Mouse (Mus musculus) neural tube, embryonic 14.5 days (tissue): ENCODE data around the gene Ccdc88a. TPM values are rescaled to one million over a fixed set of nuclear protein-coding genes. Genes with fewer than 3 reads are reported as not detected.

Source experiments
- ATAC-seq: fragments of 200-750 bp; cut with Nextera tagmentation; 2 replicates; pipeline ENCODE4 v1.8.0; 2017; ENCODE audit warnings: low read depth, mild to moderate bottlenecking, moderate TSS enrichment, moderate library complexity
- H3K27ac ChIP-seq: fragments of 300-500 bp; sonication (generic); 2 replicates; pipeline ENCODE4 v1.5.1; 2014; ENCODE audit warnings: low read depth, mild to moderate bottlenecking, control low read depth, low read length, moderate library complexity, mixed read lengths
- H3K27me3 ChIP-seq: fragments of 300-500 bp; sonication (generic); 2 replicates; pipeline ENCODE4 v1.6.1; 2014; ENCODE audit warnings: low read length; ENCODE audit not compliant: control insufficient read depth, insufficient read depth
- H3K36me3 ChIP-seq: fragments of 300-500 bp; sonication (generic); 2 replicates; pipeline ENCODE4 v1.6.1; 2014; ENCODE audit warnings: low read length, mixed read lengths; ENCODE audit not compliant: control insufficient read depth, insufficient read depth
- H3K4me1 ChIP-seq: fragments of 300-500 bp; sonication (generic); 2 replicates; pipeline ENCODE4 v1.6.1; 2014; ENCODE audit warnings: low read length; ENCODE audit not compliant: control insufficient read depth, insufficient read depth
- H3K4me2 ChIP-seq: fragments of 300-500 bp; sonication (generic); 2 replicates; pipeline ENCODE4 v1.6.1; 2014; ENCODE audit warnings: mild to moderate bottlenecking, low read depth, low read length, control low read depth
- H3K4me3 ChIP-seq: fragments of 300-500 bp; sonication (generic); 2 replicates; pipeline ENCODE4 v1.5.1; 2014; ENCODE audit warnings: low read depth, low read length, control low read depth, mixed read lengths
- H3K9ac ChIP-seq: fragments of 300-500 bp; sonication (generic); replicated peaks from 2 replicates; pipeline ENCODE4 v1.6.1; 2014; ENCODE audit warnings: low read depth, mild to moderate bottlenecking, control low read depth, low read length, mixed read lengths
- H3K9me3 ChIP-seq: fragments of 300-500 bp; sonication (generic); 2 replicates; pipeline ENCODE4 v1.6.1; 2016; ENCODE audit warnings: low read length; ENCODE audit not compliant: control insufficient read depth
- WGBS: fragments of 180-500 bp; shearing (Covaris S2); extraction: QIAGEN DNeasy Blood & Tissue Kit; methylation state at CpG from one replicate; pipeline ENCODE4 v1.1.7; 2014; 5-methylcytosine and 5-hydroxymethylcytosine counted together
- polyA plus RNA-seq: library from polyadenylated mRNA; unstranded; fragments of >200 nt; fragmentation: Nextera tagmentation; extraction: Ambion mirVana; gene quantifications from 2 replicates; pipeline ENCODE4 v1.2.1, GENCODE M21; 2014

Gene Ccdc88a
- polyA plus RNA-seq, 1 experiment from 2014 or later, result 75.1 TPM

GRCm38 (mm10) chr11:29503948-29504893, 130.8 kb downstream of the Ccdc88a start:
- H3K4me1 ChIP-seq, result no peaks in the 10 kb centered on the region
- H3K4me2 ChIP-seq, result no peak overlapping the region
- H3K4me3 ChIP-seq, result no peak overlapping the region
- H3K9me3 ChIP-seq, result no peaks in the 10 kb centered on the region
- no peaks in the 10 kb centered on the region for H3K27me3 ChIP-seq
- no peak overlapping the region for H3K9ac ChIP-seq
- H3K36me3 ChIP-seq, result peaks cover 48% of the 10 kb centered on the region
- H3K27ac ChIP-seq, result no peak overlapping the region
- no peak for ATAC-seq
- WGBS, result 95% methylated on average over 10 of the region's 10 CpGs

DNA sequence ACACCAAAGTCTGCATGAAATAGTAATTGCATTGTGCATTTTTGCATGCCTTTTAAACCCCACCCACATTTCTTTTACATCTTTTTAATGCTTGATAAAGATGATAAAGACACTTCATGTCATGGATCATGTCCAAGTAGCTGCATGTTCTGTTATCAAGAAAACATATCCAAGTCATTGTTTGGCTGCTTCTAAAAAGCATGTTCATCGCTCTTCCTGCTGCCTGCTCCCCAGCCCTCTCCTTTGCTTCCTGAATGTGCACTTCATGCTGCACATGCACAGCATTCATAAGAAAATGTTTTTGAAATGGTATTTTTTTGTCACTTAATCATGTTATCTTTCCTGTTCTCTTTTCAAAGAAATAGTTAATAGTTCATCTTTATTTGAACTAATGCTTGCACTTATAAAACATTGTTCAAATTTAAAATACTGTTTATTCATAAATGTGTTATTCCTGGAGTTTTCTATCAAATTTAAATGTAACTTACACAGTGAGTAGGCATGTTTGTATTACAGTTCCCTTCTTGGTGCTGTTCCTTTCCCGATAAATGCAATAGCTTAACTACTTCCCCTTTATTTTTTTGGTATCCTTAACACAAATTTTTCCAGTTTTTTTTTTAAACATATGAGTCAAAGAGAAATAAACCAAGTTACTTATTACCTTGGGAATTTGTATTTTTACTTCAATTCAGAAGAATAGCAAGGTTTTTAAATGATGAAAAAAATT, 131.6 kb downstream of the Ccdc88a start:
- H3K36me3 ChIP-seq, result peaks cover 43% of the 10 kb centered on the region
- no peak overlapping the region for H3K4me3 ChIP-seq
- no peak for ATAC-seq
- 98% methylated on average over 2 of the region's 2 CpGs for WGBS
- no peak overlapping the region for H3K9ac ChIP-seq
- no peak overlapping the region for H3K27ac ChIP-seq
- H3K9me3 ChIP-seq, result no peaks in the 10 kb centered on the region
- no peaks in the 10 kb centered on the region for H3K4me1 ChIP-seq
- H3K27me3 ChIP-seq, result no peaks in the 10 kb centered on the region
- H3K4me2 ChIP-seq, result no peak overlapping the region

GRCm38 (mm10) chr11:29509421-29509820, 136.0 kb downstream of the Ccdc88a start:
- ATAC-seq, result no peak
- Histone ChIP-seq H3K4me2 (no peak overlapping the region), H3K4me1 (no peaks in the 10 kb centered on the region), H3K9me3 (no peaks in the 10 kb centered on the region), H3K9ac (no peak overlapping the region), H3K36me3 (peaks cover 23% of the 10 kb centered on the region), H3K4me3 (no peak overlapping the region), H3K27ac (no peak overlapping the region), H3K27me3 (no peaks in the 10 kb centered on the region)
- 87% methylated on average over 1 of the region's 1 CpGs for WGBS

GRCm38 (mm10) chr11:29512818-29513535, 139.5 kb downstream of the Ccdc88a start:
- H3K27ac ChIP-seq, result no peak overlapping the region
- no peak overlapping the region for H3K9ac ChIP-seq
- no peaks in the 10 kb centered on the region for H3K27me3 ChIP-seq
- H3K4me1 ChIP-seq, result no peaks in the 10 kb centered on the region
- no peak for ATAC-seq
- peaks cover 1% of the 10 kb centered on the region; the same call in 1 of the 2 replicates for H3K36me3 ChIP-seq
- no peak overlapping the region for H3K4me3 ChIP-seq
- no peaks in the 10 kb centered on the region for H3K9me3 ChIP-seq
- H3K4me2 ChIP-seq, result no peak overlapping the region
- WGBS, result 95% methylated on average over 4 of the region's 4 CpGs

DNA sequence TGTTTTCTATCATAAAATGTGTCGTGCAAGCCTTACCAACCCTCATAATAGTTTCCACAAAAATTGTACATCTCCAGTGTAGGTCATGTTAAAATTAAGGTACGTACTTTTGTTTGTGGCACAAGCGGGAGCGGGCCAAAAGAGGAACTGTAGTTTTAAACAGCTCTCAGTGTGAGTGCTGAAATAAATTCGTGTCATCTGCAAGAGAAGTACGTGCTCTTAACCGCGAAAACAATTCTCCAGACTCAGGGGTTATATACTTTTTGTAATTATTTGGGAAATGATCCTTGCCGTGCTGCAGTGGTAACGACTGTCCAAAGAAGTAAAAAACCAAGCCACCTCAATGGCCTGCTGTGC, 140.8 kb downstream of the Ccdc88a start:
- Histone ChIP-seq H3K4me3 (peak overlapping the region; percentile 45), H3K4me2 (peak overlapping the region; percentile 63), H3K36me3 (no peaks in the 10 kb centered on the region; the same call in 1 of the 2 replicates), H3K27ac (no peak overlapping the region; the same call in 1 of the 2 replicates), H3K27me3 (no peaks in the 10 kb centered on the region), H3K9me3 (no peaks in the 10 kb centered on the region), H3K4me1 (no peaks in the 10 kb centered on the region), H3K9ac (peak overlapping the region; percentile 43)
- 25% methylated on average over 10 of the region's 10 CpGs for WGBS
- peak; percentile 13; the same call in 1 of the 2 replicates for ATAC-seq

GRCm38 (mm10) chr11:29514682-29515412, 141.4 kb downstream of the Ccdc88a start, which contains the start of gene Prorsd1:
Gene Prorsd1 (minus strand): TSS chr11:29515033.
- ATAC-seq, result peak; percentile 98
- peak within 1 kb of the TSS; percentile 45 for H3K4me3 ChIP-seq
- no peaks in the 10 kb centered on the region for H3K27me3 ChIP-seq
- WGBS, result 3% methylated on average over 40 of the region's 40 CpGs
- H3K9me3 ChIP-seq, result no peaks in the 10 kb centered on the region
- peak within 1 kb of the TSS; percentile 43 for H3K9ac ChIP-seq
- peak within 1 kb of the TSS; percentile 63 for H3K4me2 ChIP-seq
- H3K36me3 ChIP-seq, result no peaks in the 10 kb centered on the region; the same call in 1 of the 2 replicates
- no peaks in the 10 kb centered on the region for H3K4me1 ChIP-seq
- H3K27ac ChIP-seq, result peak within 1 kb of the TSS; percentile 6; the same call in 1 of the 2 replicates

GRCm38 (mm10) chr11:29525988-29526794, 152.7 kb downstream of the Ccdc88a start, which contains the start of gene Mtif2:
Gene Mtif2 (plus strand): TSS chr11:29526408.
- H3K9ac ChIP-seq, result peak within 1 kb of the TSS; percentile 77
- WGBS, result 2% methylated on average over 47 of the region's 47 CpGs
- H3K27ac ChIP-seq, result peak within 1 kb of the TSS; percentile 78
- peaks cover 5% of the 10 kb centered on the region for H3K36me3 ChIP-seq
- H3K4me2 ChIP-seq, result peak within 1 kb of the TSS; percentile 85
- no peaks in the 10 kb centered on the region for H3K27me3 ChIP-seq
- no peaks in the 10 kb centered on the region for H3K9me3 ChIP-seq
- H3K4me3 ChIP-seq, result peak within 1 kb of the TSS; percentile 66
- H3K4me1 ChIP-seq, result peaks cover 11% of the 10 kb centered on the region
- ATAC-seq, result peak; percentile 98
